Mouse (Mus musculus) megakaryocyte-erythroid progenitor cell, adult 5 weeks (primary cell): ENCODE results near the gene Gcc1. TPM values are rescaled to one million over a fixed set of nuclear protein-coding genes. Genes with fewer than 3 reads are reported as not detected.

ENCODE experiments used
- polyA plus RNA-seq: library from polyadenylated mRNA; stranded (reverse); fragments of >175 nt; gene quantifications from 2 replicates; pipeline ENCODE4 v1.2.3, GENCODE M21; 2012

The Gcc1 gene
- polyA plus RNA-seq: 6.3 and 9.4 TPM in 2 replicates

DNA sequence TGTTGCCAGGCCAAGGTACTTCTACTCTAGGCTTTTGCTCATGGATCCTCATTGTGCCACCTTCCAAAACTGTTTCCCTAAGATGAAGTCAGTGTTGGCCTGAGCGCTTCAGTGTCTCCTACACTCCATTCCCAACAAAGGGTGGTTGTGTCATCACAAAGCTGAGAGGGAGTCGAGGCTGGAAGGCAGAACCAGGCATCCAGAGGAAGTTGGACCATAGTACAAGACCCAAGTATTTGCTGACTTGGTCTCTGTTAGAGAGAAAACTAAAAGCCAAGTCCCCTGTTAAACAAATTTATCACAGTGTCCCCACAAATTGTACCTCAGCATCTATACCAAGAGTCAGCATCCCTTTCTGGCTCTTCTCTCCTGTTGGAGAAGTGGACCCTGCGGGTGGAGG lies at the start of gene Gcc1:
TSS of gene Gcc1 (minus strand) at position 101 of the 400 bp plus-strand sequence.

GRCm38 (mm10) chr6:28474839-28475238 lies 46.6 kb upstream of the Gcc1 start, which contains the start of gene Snd1:
TSS of gene Snd1 (plus strand) at chr6:28475139.

DNA sequence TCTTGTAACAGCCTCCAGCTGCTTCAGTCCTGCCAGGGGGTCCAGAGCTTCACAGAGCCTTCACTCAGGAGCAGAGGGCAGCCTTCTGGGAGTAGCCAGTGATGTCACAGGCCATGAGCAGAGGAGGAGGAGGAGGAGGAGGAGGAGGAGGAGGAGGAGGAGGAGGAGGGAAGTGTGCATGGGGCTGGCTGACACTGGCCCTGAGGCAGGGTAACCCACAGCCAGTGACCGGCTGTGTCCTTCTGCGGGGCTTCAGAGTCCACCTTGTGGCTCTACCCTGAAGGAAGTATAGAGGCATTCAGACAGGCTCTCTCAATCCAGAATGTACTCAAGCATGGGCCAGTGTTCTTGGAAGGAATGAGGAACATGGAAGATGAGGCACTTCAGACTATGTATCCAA lies 21.1 kb upstream of the Gcc1 start, which contains the start of gene Pax4:
TSS of gene Pax4 (minus strand) at position 101 of the 400 bp plus-strand sequence.

GRCm38 (mm10) chr6:28427096-28427839 lies 922 bp downstream of the Gcc1 start, which contains the start of gene Fscn3:
TSS of gene Fscn3 (plus strand) at chr6:28427789.

GRCm38 (mm10) chr6:28423313-28423712 lies 4.9 kb downstream of the Gcc1 start, which contains the start of gene Arf5:
TSS of gene Arf5 (plus strand) at chr6:28423560.

GRCm38 (mm10) chr6:28397681-28398203 lies 30.4 kb downstream of the Gcc1 start, which contains the start of gene Zfp800:
TSS of gene Zfp800 (minus strand) at chr6:28398005.

Other genes starting within 250 kb of the Gcc1 start
- gene Zfp800, start 30.4 kb downstream of the Gcc1 start, polyA plus RNA-seq: 37.0 and 44.9 TPM in 2 replicates
- gene Arf5, start 4.8 kb downstream of the Gcc1 start, polyA plus RNA-seq: 376 and 447 TPM in 2 replicates
- not detected in 2 replicates for gene Fscn3, start 601 bp downstream of the Gcc1 start, polyA plus RNA-seq
- gene Pax4, start 21.0 kb upstream of the Gcc1 start, polyA plus RNA-seq: not detected in 2 replicates
- gene Snd1, start 46.7 kb upstream of the Gcc1 start, polyA plus RNA-seq: 133 and 156 TPM in 2 replicates